Mouse (Mus musculus): ENCODE measurements around the gene Elavl3. TPM values are rescaled to one million over a fixed set of nuclear protein-coding genes. Genes with fewer than 3 reads are reported as not detected.

The Elavl3 gene
- polyA plus RNA-seq, 1 experiment from 2014 or later = 0.02 TPM

DNA sequence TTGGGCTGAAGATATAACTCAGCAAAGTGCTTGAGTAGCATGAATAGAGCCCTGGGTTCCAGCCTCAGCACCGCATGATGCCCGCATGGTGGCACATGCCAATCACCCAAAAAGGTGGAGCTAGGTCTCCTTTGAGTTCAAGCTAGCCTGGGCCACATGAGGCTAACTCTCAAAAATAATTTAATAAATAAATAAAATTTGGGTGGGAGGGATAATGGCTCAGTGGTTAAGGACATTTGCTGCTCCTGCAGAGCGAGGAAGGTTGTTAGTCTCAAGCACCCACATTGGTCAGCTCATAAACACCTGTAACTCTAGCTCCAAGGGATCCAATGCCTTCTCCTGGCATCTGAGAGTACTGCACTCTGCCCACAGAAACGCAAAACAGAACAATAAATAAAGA lies 50.2 kb downstream of the Elavl3 start:
- Histone ChIP-seq H3K36me3 (peaks cover 30% of the 10 kb centered on the region), H3K9me3 (replicated peaks) (no peaks in the 10 kb centered on the region), H3K4me2 (no peak overlapping the region), H3K9ac (no peak overlapping the region), H3K27me3 (replicated peaks) (peaks cover 42% of the 10 kb centered on the region), H3K4me1 (peaks cover 31% of the 10 kb centered on the region), H3K27ac (no peak overlapping the region), H3K4me3 (no peak overlapping the region)
- 82% methylated on average over 4 of the region's 4 CpGs for WGBS (ENCODE audit: insufficient replicate concordance)
- no peak for ATAC-seq

DNA sequence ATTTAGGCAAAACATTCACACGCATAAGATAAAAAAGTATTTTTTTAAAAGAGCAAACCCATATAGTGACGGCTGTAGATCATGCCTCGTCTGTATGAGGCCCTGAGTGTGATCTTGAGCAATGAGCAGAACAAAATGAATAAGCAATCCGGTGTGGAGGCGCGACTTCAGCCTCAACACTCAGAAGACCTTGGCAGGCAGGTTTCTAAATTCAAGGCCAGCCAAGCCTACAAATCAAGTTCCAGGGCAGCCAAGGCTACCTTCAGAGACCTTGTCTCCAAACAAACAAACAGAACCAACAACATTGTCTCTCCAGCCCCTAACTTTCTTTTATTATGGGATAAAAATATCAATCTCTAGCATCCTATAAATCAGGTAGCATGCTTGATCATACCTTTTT lies 51.5 kb downstream of the Elavl3 start:
- Histone ChIP-seq H3K27me3 (replicated peaks) (peaks cover 53% of the 10 kb centered on the region), H3K9me3 (replicated peaks) (peaks cover 6% of the 10 kb centered on the region; the same call in 1 of the 2 replicates), H3K4me2 (no peak overlapping the region), H3K36me3 (peaks cover 16% of the 10 kb centered on the region), H3K27ac (no peak overlapping the region), H3K4me1 (peaks cover 28% of the 10 kb centered on the region), H3K4me3 (no peak overlapping the region), H3K9ac (no peak overlapping the region)
- no peak for ATAC-seq
- 77% methylated on average over 6 of the region's 6 CpGs for WGBS (ENCODE audit: insufficient replicate concordance)

- Histone ChIP-seq H3K4me1 (0 out of 2 replicates have a peak, but pooled peaks cover 1% of the 10 kb centered on the region), H3K9me3 (replicated peaks) (peaks cover 6% of the 10 kb centered on the region; the same call in 1 of the 2 replicates), H3K27ac (no peak overlapping the region), H3K27me3 (replicated peaks) (peaks cover 92% of the 10 kb centered on the region), H3K36me3 (no peaks in the 10 kb centered on the region), H3K4me3 (no peak overlapping the region), H3K4me2 (no peak overlapping the region), H3K9ac (no peak overlapping the region)
- no peak for ATAC-seq
- WGBS (ENCODE audit: insufficient replicate concordance) = 67% methylated on average over 3 of the region's 3 CpGs
Observed at GRCm38 (mm10) chr9:21996178-21996867, 55.5 kb downstream of the Elavl3 start.

DNA sequence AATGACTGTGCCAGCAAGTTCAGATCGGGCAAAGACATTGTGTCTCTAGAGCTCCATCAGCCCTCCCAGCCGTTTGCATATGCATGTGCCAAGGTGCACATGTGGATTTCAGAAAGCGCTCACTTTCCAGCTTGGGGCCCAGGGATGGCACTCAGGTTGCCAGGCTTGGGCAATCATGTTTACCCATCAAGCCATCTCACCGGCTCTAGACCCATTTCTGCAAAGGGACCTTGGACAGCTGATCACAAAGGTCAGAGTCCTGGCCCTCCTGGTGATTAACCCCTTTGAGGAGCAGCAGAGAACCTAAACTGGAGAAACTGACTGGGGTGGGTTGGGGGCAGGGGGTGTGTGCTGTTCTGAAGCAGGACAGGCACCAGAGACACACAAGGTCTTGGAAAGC lies 59.6 kb downstream of the Elavl3 start:
- WGBS (ENCODE audit: insufficient replicate concordance) = 68% methylated on average over 4 of the region's 4 CpGs
- H3K27me3 ChIP-seq (replicated peaks) = peaks cover 97% of the 10 kb centered on the region
- no peaks in the 10 kb centered on the region for H3K36me3 ChIP-seq
- no peak overlapping the region for H3K9ac ChIP-seq
- H3K9me3 ChIP-seq (replicated peaks) = peaks cover 6% of the 10 kb centered on the region; the same call in 1 of the 2 replicates
- H3K4me2 ChIP-seq = no peak overlapping the region
- H3K27ac ChIP-seq = no peak overlapping the region
- H3K4me3 ChIP-seq = no peak overlapping the region
- peaks cover 18% of the 10 kb centered on the region for H3K4me1 ChIP-seq
- ATAC-seq = no peak

DNA sequence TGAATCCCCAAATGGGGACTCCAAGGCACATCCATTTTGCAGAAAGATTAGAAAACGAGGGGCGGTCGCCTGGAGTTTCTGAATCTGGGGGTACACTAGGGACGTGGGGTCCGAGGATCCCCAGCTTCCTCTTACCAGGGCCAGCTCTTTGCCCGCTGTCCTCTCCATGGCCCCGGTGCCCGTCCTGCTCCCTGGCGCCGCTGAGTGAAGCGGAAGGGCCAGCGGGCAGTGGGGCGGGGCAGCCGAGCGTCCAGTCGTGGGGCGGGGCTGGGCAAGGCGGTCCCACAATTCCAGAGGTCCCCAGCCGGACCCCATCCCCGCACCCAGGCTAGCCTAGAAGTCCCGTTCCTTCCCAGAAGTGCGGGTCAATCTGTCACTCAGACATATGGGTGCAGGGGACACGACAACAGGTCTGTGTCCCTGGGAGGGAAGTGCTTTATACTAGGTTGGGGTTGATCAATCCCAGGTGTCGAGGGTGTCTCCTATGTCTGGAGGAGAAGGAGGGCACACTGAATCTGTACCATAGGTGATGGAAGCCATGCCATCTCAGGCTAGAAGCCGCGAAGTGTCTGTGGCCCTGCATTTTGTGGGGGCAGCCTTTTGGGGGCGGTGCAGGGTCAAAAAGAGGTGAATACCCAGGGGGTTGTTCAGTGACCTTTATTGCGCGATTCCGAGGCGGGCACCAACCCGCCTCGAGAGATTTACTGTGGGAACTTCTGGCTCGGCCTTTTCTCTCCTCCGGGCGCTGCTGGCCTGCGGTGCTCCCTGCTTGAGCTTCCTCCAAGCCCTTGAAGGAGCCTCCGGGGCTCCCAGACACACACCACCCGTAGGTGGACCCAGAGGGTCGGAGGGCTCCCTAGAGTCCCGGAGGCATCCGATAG lies 62.4 kb downstream of the Elavl3 start, which contains the start of gene Rgl3:
TSS of gene Rgl3 (minus strand) at position 217 of the 881 bp plus-strand sequence.
- ATAC-seq = no peak
- Histone ChIP-seq H3K4me2 (peak within 1 kb of the TSS; percentile 54), H3K9ac (no peak within 1 kb of the TSS), H3K9me3 (replicated peaks) (no peaks in the 10 kb centered on the region), H3K4me3 (peak within 1 kb of the TSS; percentile 42), H3K27ac (no peak within 1 kb of the TSS), H3K27me3 (replicated peaks) (peaks cover 100% of the 10 kb centered on the region), H3K36me3 (no peaks in the 10 kb centered on the region), H3K4me1 (peaks cover 18% of the 10 kb centered on the region)
- WGBS (ENCODE audit: insufficient replicate concordance) = 3% methylated on average over 41 of the region's 42 CpGs

GRCm38 (mm10) chr9:21988421-21989101 lies 63.3 kb downstream of the Elavl3 start:
- WGBS (ENCODE audit: insufficient replicate concordance) = 3% methylated on average over 32 of the region's 32 CpGs
- no peaks in the 10 kb centered on the region for H3K9me3 ChIP-seq (replicated peaks)
- H3K27me3 ChIP-seq (replicated peaks) = peaks cover 100% of the 10 kb centered on the region
- H3K4me3 ChIP-seq = peak overlapping the region; percentile 42
- no peaks in the 10 kb centered on the region for H3K36me3 ChIP-seq
- no peak overlapping the region for H3K27ac ChIP-seq
- peak overlapping the region; percentile 54 for H3K4me2 ChIP-seq
- no peak overlapping the region for H3K9ac ChIP-seq
- peaks cover 18% of the 10 kb centered on the region for H3K4me1 ChIP-seq
- no peak for ATAC-seq

DNA sequence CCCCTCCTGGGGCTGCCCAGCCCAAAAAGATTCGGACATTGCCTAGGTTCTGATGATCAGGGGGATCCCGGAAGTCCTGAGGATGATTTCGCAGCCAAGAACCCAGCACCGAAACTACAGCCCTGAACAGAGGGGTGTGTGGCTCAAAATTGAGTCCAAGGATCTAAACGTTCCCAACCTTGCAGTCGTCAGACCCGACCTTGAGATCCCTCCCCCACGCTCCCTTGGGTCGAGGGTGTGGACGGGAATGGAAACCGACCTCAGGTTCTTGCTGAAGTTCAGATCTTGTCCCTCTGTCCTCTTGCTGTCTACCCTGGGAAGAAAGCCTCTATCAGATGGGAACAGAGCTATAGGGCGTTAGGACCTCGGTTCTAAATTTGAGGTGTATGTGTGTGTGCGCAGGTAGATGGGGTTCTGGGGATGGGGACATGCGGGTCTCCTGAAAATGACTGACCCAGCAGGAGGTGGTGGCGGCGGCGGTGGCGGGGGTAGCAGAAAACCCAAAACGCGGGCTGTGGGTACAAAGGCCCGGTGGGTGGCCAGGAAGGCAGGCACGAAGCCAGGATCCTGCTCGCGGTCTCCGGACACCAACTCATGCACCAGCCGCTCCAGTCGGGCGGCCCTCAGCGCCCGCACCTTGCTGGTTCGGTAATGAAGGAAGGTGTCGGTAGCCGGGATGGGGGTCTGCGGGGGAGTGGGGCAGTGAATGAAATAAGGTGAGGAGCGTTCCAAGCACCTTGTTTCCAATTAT lies 64.1 kb downstream of the Elavl3 start:
- WGBS (ENCODE audit: insufficient replicate concordance) = 9% methylated on average over 36 of the region's 36 CpGs
- Histone ChIP-seq H3K9me3 (replicated peaks) (no peaks in the 10 kb centered on the region), H3K4me2 (no peak overlapping the region), H3K4me1 (peaks cover 18% of the 10 kb centered on the region), H3K9ac (no peak overlapping the region), H3K4me3 (no peak overlapping the region), H3K27ac (no peak overlapping the region), H3K27me3 (replicated peaks) (peaks cover 100% of the 10 kb centered on the region), H3K36me3 (no peaks in the 10 kb centered on the region)
- ATAC-seq = no peak

DNA sequence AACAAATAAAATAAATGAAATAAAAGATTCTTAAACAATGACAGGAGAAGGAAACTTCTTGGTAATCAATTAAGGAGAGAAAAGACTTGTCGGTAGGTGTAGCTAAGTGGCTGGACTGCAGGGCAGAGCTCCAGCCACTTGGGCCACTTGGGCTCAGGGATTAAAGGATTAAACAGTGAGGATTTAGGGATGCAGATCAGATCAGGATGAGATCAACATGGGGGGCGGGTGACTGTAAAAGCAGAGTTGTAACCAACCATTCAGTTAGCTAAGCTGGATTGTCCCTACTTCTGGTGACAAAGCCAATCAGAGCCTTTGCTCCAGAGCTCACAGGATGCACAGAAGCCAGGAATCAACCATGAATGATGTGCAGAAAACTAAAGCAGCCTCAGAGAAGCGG lies 67.9 kb downstream of the Elavl3 start:
- Histone ChIP-seq H3K9ac (no peak overlapping the region), H3K4me3 (no peak overlapping the region), H3K36me3 (no peaks in the 10 kb centered on the region), H3K4me2 (no peak overlapping the region), H3K9me3 (replicated peaks) (no peaks in the 10 kb centered on the region), H3K27ac (no peak overlapping the region), H3K4me1 (peaks cover 8% of the 10 kb centered on the region), H3K27me3 (replicated peaks) (peaks cover 100% of the 10 kb centered on the region)
- no peak for ATAC-seq
- 21% methylated on average over 3 of the region's 3 CpGs for WGBS (ENCODE audit: insufficient replicate concordance)

DNA sequence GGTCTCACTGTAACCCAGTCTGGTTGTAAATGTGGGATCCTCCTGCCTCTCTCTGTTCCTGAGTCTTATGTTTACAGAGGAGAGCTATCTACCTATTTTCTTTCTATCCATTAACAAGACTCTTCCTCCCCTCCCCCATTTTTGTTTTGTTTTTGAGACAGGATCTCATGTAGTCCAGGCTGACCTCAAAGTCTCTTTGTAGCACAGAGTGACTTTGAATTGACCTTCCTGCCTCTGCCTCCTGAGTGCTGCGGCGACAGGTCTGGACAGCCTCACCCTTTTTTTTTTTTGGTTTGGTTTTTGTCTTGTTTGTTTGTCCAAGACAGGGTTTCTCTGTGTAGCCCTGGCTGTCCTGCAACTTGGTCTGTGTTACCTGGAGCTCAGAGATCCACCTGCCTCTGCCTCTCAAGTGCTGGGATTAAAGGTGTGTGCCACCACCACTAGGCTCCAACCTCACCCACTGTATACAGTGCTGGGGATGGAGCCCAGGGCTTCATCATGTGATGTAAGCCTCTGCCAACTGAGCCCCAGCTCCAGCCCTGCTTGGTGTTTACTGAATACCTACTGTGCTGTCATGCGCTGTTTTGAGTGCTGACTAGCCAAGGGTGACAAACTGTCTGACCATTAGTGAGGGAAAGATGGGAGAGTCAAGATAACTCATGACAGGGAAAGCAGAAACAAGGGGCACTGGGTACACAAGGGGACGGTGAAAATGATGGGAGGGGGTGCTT lies 73.3 kb downstream of the Elavl3 start:
- Histone ChIP-seq H3K27me3 (replicated peaks) (peaks cover 75% of the 10 kb centered on the region), H3K27ac (no peak overlapping the region), H3K9ac (no peak overlapping the region), H3K36me3 (no peaks in the 10 kb centered on the region), H3K9me3 (replicated peaks) (no peaks in the 10 kb centered on the region), H3K4me2 (no peak overlapping the region), H3K4me3 (no peak overlapping the region), H3K4me1 (no peaks in the 10 kb centered on the region)
- no peak for ATAC-seq
- 82% methylated on average over 4 of the region's 4 CpGs for WGBS (ENCODE audit: insufficient replicate concordance)

DNA sequence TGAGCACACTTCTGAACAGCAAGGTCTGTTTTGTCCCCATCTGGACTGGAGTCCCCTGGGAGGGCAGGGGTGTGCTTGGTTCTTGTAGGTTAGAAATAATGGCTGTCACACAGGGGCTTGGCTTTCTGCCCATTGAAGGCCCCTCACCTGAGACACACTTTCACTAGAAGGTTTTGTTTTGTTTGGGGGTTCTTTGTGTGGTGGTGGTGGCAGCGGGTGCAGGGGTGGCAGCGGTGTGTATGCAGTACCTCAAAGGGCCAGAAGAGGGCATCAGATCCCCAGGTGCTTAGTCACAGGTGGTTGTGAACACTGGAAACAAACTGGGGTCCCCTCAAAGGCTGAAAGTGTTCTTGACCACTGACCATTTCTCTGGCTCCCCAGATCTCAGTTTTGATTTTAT lies 73.9 kb downstream of the Elavl3 start:
- no peak for ATAC-seq
- Histone ChIP-seq H3K36me3 (no peaks in the 10 kb centered on the region), H3K4me2 (no peak overlapping the region), H3K4me1 (no peaks in the 10 kb centered on the region), H3K27me3 (replicated peaks) (peaks cover 71% of the 10 kb centered on the region), H3K4me3 (no peak overlapping the region), H3K27ac (no peak overlapping the region), H3K9me3 (replicated peaks) (no peaks in the 10 kb centered on the region), H3K9ac (no peak overlapping the region)
- WGBS (ENCODE audit: insufficient replicate concordance) = 13% methylated on average over 2 of the region's 2 CpGs

- Histone ChIP-seq H3K27me3 (replicated peaks) (peaks cover 64% of the 10 kb centered on the region), H3K36me3 (no peaks in the 10 kb centered on the region), H3K4me2 (no peak overlapping the region), H3K27ac (no peak overlapping the region), H3K9me3 (replicated peaks) (no peaks in the 10 kb centered on the region), H3K4me3 (no peak overlapping the region), H3K4me1 (no peaks in the 10 kb centered on the region), H3K9ac (no peak overlapping the region)
- no peak for ATAC-seq
- 79% methylated on average over 5 of the region's 5 CpGs for WGBS (ENCODE audit: insufficient replicate concordance)
Observed at GRCm38 (mm10) chr9:21977331-21977730, 74.5 kb downstream of the Elavl3 start.
